ENCODE assay signal across 9 mouse cellular contexts in genomic region chr9:102779493-102779892, GRCm38 (mm10). TPM values are rescaled to one million over a fixed set of nuclear protein-coding genes. Genes with fewer than 3 reads are reported as not detected.
DNase-seq lines count a peak whose midpoint lies in the region; ATAC-seq and TF ChIP-seq lines count a peak whose summit lies in the region.
"Had no signal": no experiment of that assay in that cellular context is flagged by ENCODE, and none has a peak within 500 bp of the region (broad histone marks: within the 10 kb centered on the region; RNA-seq: fewer than 3 reads in every experiment).

No protein-coding gene starts in this region.

- DNase-seq in c-Kit-positive CD71-negative TER-119-negative erythroid progenitor cells, embryonic 14.5 days (ENCODE audit: low read depth) = peak; percentile 56
- DNase-seq in heart, postnatal 25 days (ENCODE audit: low spot score) = peak; percentile 96
- peak; percentile 76 for DNase-seq in large intestine, adult 2 months (ENCODE audit: low read depth, low spot score)
- DNase-seq in thymus, adult 2 months = peak; percentile 48

- peak; percentile 84 for TF ChIP-seq CTCF in ES-Bruce4 (IDR thresholded peaks at IDR 0.05; ENCODE audit: low read depth, low read length)
- 0 out of 2 replicates have a peak, but pooled peaks have one; percentile 53 for TF ChIP-seq CTCF in olfactory bulb, adult 2 months (IDR thresholded peaks at IDR 0.05; ENCODE audit: insufficient read depth, low read depth, low read length)
- TF ChIP-seq CTCF in thymus, adult 2 months (IDR thresholded peaks at IDR 0.05; ENCODE audit: borderline replicate concordance, control insufficient read depth, extremely low read depth, insufficient read depth, low read length, poor library complexity) = peak; percentile 69

- no peaks in the 10 kb centered on the region for H3K9me3 ChIP-seq in ES-Bruce4 (replicated peaks; ENCODE audit: control insufficient read depth, insufficient read depth, low read length, poor library complexity, severe bottlenecking)
- no peaks in the 10 kb centered on the region for H3K9me3 ChIP-seq in forebrain, embryonic 16.5 days (ENCODE audit: control insufficient read depth, low read length)
- H3K9me3 ChIP-seq in liver, embryonic 16.5 days (replicated peaks; ENCODE audit: control insufficient read depth, low read length) = no peaks in the 10 kb centered on the region

- H3K27me3 ChIP-seq in ES-Bruce4 (ENCODE audit: control insufficient read depth, insufficient read depth, low read length, poor library complexity, severe bottlenecking) = no peaks in the 10 kb centered on the region
- no peaks in the 10 kb centered on the region for H3K27me3 ChIP-seq in forebrain, embryonic 16.5 days (replicated peaks; ENCODE audit: control insufficient read depth, insufficient read depth, low read length)
- no peaks in the 10 kb centered on the region for H3K27me3 ChIP-seq in liver, embryonic 16.5 days (ENCODE audit: control insufficient read depth, insufficient read depth, low read depth, low read length)
- H3K27me3 ChIP-seq in thymus, adult 2 months (ENCODE audit: control insufficient read depth, insufficient read depth, low read length) = no peaks in the 10 kb centered on the region

- H3K36me3 ChIP-seq in ES-Bruce4 (ENCODE audit: control insufficient read depth, insufficient read depth, low read length, poor library complexity, severe bottlenecking) = no peaks in the 10 kb centered on the region
- no peaks in the 10 kb centered on the region for H3K36me3 ChIP-seq in forebrain, embryonic 16.5 days (ENCODE audit: control insufficient read depth, insufficient read depth)
- H3K36me3 ChIP-seq in liver, embryonic 16.5 days (ENCODE audit: control insufficient read depth, insufficient read depth) = no peaks in the 10 kb centered on the region
- H3K36me3 ChIP-seq in thymus, adult 2 months (ENCODE audit: control insufficient read depth, insufficient read depth, low read length) = no peaks in the 10 kb centered on the region

- peak overlapping the region; percentile 25 for H3K4me3 ChIP-seq in ES-Bruce4 (ENCODE audit: low read depth, low read length)
- no peak overlapping the region for H3K4me3 ChIP-seq in forebrain, embryonic 16.5 days (replicated peaks; ENCODE audit: low read length)
- H3K4me3 ChIP-seq in liver, embryonic 16.5 days (ENCODE audit: low read depth, low read length) = no peak overlapping the region
- H3K4me3 ChIP-seq in olfactory bulb, adult 2 months (ENCODE audit: insufficient read depth, low read depth, low read length) = no peak overlapping the region
- no peak overlapping the region for H3K4me3 ChIP-seq in thymus, adult 2 months (ENCODE audit: control insufficient read depth, insufficient read depth, low read length)

- 0 out of 2 replicates have a peak overlapping the region, but pooled peaks have one; percentile 8 for H3K27ac ChIP-seq in ES-Bruce4 (ENCODE audit: insufficient read depth, low read length)
- H3K27ac ChIP-seq in forebrain, embryonic 16.5 days (ENCODE audit: low read length) = no peak overlapping the region
- H3K27ac ChIP-seq in liver, embryonic 16.5 days (ENCODE audit: low read length) = no peak overlapping the region
- 0 out of 2 replicates have a peak overlapping the region, but pooled peaks have one; percentile 49 for H3K27ac ChIP-seq in olfactory bulb, adult 2 months (ENCODE audit: insufficient read depth, low read depth, low read length)
- H3K27ac ChIP-seq in thymus, adult 2 months (ENCODE audit: control insufficient read depth, insufficient read depth, low read length) = no peak overlapping the region
- H3K27ac ChIP-seq: macrophage had no signal

- peak; percentile 63; the same call in 1 of the 2 replicates for ATAC-seq in forebrain, embryonic 16.5 days
- ATAC-seq in liver, embryonic 16.5 days (ENCODE audit: low read depth) = peak; percentile 85

- H3K9ac ChIP-seq in ES-Bruce4 (ENCODE audit: low read depth, poor library complexity, severe bottlenecking) = no peak overlapping the region
- H3K9ac ChIP-seq in forebrain, embryonic 16.5 days (replicated peaks; ENCODE audit: low read depth, low read length) = no peak overlapping the region
- no peak overlapping the region for H3K9ac ChIP-seq in liver, embryonic 16.5 days (ENCODE audit: low read depth, low read length)

- TF ChIP-seq EP300 in ES-Bruce4 (IDR thresholded peaks at IDR 0.05; ENCODE audit: insufficient read depth, low read depth, low read length) = peak; percentile 90

- WGBS in forebrain, embryonic 16.5 days = 9% methylated on average over 15 of the region's 15 CpGs
- WGBS in large intestine, adult 2 months = 4% methylated on average over 15 of the region's 15 CpGs
- WGBS in liver, embryonic 16.5 days (ENCODE audit: insufficient replicate concordance) = 7% methylated on average over 15 of the region's 15 CpGs
- WGBS in olfactory bulb, adult 2 months = 39% methylated on average over 15 of the region's 15 CpGs
- WGBS in thymus, adult 2 months = 30% methylated on average over 15 of the region's 15 CpGs

- no peak overlapping the region for H3K4me2 ChIP-seq in forebrain, embryonic 16.5 days (ENCODE audit: low read length)
- H3K4me2 ChIP-seq in liver, embryonic 16.5 days (ENCODE audit: low read depth, low read length) = no peak overlapping the region

- TF ChIP-seq POLR2A in ES-Bruce4 (IDR thresholded peaks at IDR 0.05; ENCODE audit: insufficient read depth, low read length) = no peak
- no peak for TF ChIP-seq POLR2A in olfactory bulb, adult 2 months (IDR thresholded peaks at IDR 0.05; ENCODE audit: insufficient read depth, low read depth, low read length)
- TF ChIP-seq POLR2A in thymus, adult 2 months (IDR thresholded peaks at IDR 0.05; ENCODE audit: control insufficient read depth, extremely low read depth, insufficient read depth, low read length, poor library complexity) = no peak

- intact Hi-C loops in heart, postnatal 25 days (cut with DNase I) = loop anchor here (1.0 to 2.0 kb wide), 2 partner anchors 53 to 62 kb away; no protein-coding TSS in a partner anchor

- peaks cover 5% of the 10 kb centered on the region for H3K4me1 ChIP-seq in ES-Bruce4 (ENCODE audit: control insufficient read depth, insufficient read depth, low read length)
- H3K4me1 ChIP-seq in forebrain, embryonic 16.5 days (replicated peaks; ENCODE audit: control insufficient read depth, insufficient read depth, low read length) = no peaks in the 10 kb centered on the region
- peaks cover 4% of the 10 kb centered on the region; the same call in 1 of the 2 replicates for H3K4me1 ChIP-seq in liver, embryonic 16.5 days (ENCODE audit: control insufficient read depth, low read depth, low read length)
- H3K4me1 ChIP-seq in olfactory bulb, adult 2 months (ENCODE audit: control insufficient read depth, insufficient read depth, low read length) = peaks cover 13% of the 10 kb centered on the region
- H3K4me1 ChIP-seq in thymus, adult 2 months (replicated peaks; ENCODE audit: control insufficient read depth, insufficient read depth, low read length) = peaks cover 3% of the 10 kb centered on the region; the same call in 1 of the 2 replicates

RNA-seq across cellular contexts. Expression of gene Ryk, which starts 55.2 kb away (rescaled TPM):
- 81.3 and 85.3 TPM in 2 replicates for polyA plus RNA-seq in ES-Bruce4 (2011; ENCODE audit: insufficient read depth, insufficient read length, low read depth, missing spikeins)
- 14.1 TPM in 2 replicates for polyA plus RNA-seq in forebrain, embryonic 16.5 days (2015; fragmentation: Nextera tagmentation; extraction: Ambion mirVana)
- 10 to 100 TPM; 39.4 to 41.8 TPM for total RNA-seq in heart, postnatal 25 days (2021)
- polyA plus RNA-seq in large intestine, adult 2 months (2012; rRNA removed) = 40.1 and 46.8 TPM in 2 replicates
- polyA plus RNA-seq in liver, embryonic 16.5 days (2015; fragmentation: Nextera tagmentation; extraction: Ambion mirVana) = 3.0 and 3.2 TPM in 2 replicates
- not detected in 2 replicates for polyA plus RNA-seq in olfactory bulb, adult 2 months (2012; ENCODE audit: insufficient read depth, insufficient read length, low replicate concordance, missing spikeins)
- 6.8 and 10.7 TPM in 2 replicates for polyA plus RNA-seq in thymus, adult 2 months (2012; rRNA removed)

Comparison
In these comparisons a context has a peak if more than half of its experiments do, and no peak if none do; other contexts are left out.
1. H3K27ac ChIP-seq: peak in ES-Bruce4 (single experiment) and olfactory bulb, adult 2 months (single experiment); none in forebrain, embryonic 16.5 days (single experiment), liver, embryonic 16.5 days (single experiment) and thymus, adult 2 months (single experiment).
2. Peak in every context shown above with its lines, with median percentiles within 50 percentile points of each other: CTCF ChIP-seq and DNase-seq.